Comparison of ENCODE assay signal across 8 mouse cellular contexts in genomic region chr2:62664839-62665238, GRCm38 (mm10). TPM values are rescaled to one million over a fixed set of nuclear protein-coding genes. Genes with fewer than 3 reads are reported as not detected.
DNase-seq lines count a peak whose midpoint lies in the region; ATAC-seq and TF ChIP-seq lines count a peak whose summit lies in the region.

No protein-coding gene starts in this region.

- no peak overlapping the region for H3K27ac ChIP-seq in gastrocnemius, adult 2 months
- H3K27ac ChIP-seq in midbrain, embryonic 10.5 days (replicated peaks) = no peak overlapping the region
- H3K27ac ChIP-seq in midbrain, embryonic 11.5 days (ENCODE audit: low read depth, low read length) = no peak overlapping the region
- no peak overlapping the region for H3K27ac ChIP-seq in liver, embryonic 12.5 days
- H3K27ac ChIP-seq in stomach, embryonic 16.5 days (ENCODE audit: low read length) = no peak overlapping the region

- H3K36me3 ChIP-seq in midbrain, embryonic 10.5 days = no peaks in the 10 kb centered on the region
- no peaks in the 10 kb centered on the region for H3K36me3 ChIP-seq in midbrain, embryonic 11.5 days (ENCODE audit: control insufficient read depth, insufficient read depth, low read length)
- H3K36me3 ChIP-seq in liver, embryonic 12.5 days = no peaks in the 10 kb centered on the region
- no peaks in the 10 kb centered on the region for H3K36me3 ChIP-seq in stomach, embryonic 16.5 days (ENCODE audit: control insufficient read depth, insufficient read depth, low read length)

- H3K4me2 ChIP-seq in midbrain, embryonic 11.5 days = no peak overlapping the region
- H3K4me2 ChIP-seq in liver, embryonic 12.5 days = peak overlapping the region; percentile 78
- peak overlapping the region; percentile 91 for H3K4me2 ChIP-seq in stomach, embryonic 16.5 days (ENCODE audit: low read depth, low read length)

- 66% methylated on average over 7 of the region's 7 CpGs for WGBS in midbrain, embryonic 10.5 days
- WGBS in midbrain, embryonic 11.5 days = 67% methylated on average over 7 of the region's 7 CpGs
- 58% methylated on average over 7 of the region's 7 CpGs for WGBS in liver, embryonic 12.5 days (ENCODE audit: insufficient replicate concordance)
- 63% methylated on average over 7 of the region's 7 CpGs for WGBS in stomach, embryonic 16.5 days

- intact Hi-C loops in gastrocnemius, adult 2 months (cut with DNase I) = no loop called here

- no peak for TF ChIP-seq CTCF in gastrocnemius, adult 2 months (IDR thresholded peaks at IDR 0.05)

- no peak overlapping the region for H3K9ac ChIP-seq in midbrain, embryonic 11.5 days (ENCODE audit: low read length)
- H3K9ac ChIP-seq in liver, embryonic 12.5 days = no peak overlapping the region
- no peak overlapping the region for H3K9ac ChIP-seq in stomach, embryonic 16.5 days (ENCODE audit: low read length)

- H3K9me3 ChIP-seq in midbrain, embryonic 10.5 days (replicated peaks) = no peaks in the 10 kb centered on the region
- H3K9me3 ChIP-seq in midbrain, embryonic 11.5 days (ENCODE audit: control insufficient read depth, low read length) = no peaks in the 10 kb centered on the region
- H3K9me3 ChIP-seq in liver, embryonic 12.5 days (replicated peaks) = no peaks in the 10 kb centered on the region
- H3K9me3 ChIP-seq in stomach, embryonic 16.5 days (replicated peaks; ENCODE audit: control insufficient read depth, low read length) = no peaks in the 10 kb centered on the region

- H3K4me1 ChIP-seq in midbrain, embryonic 10.5 days = 0 out of 2 replicates have a peak, but pooled peaks cover 3% of the 10 kb centered on the region
- no peaks in the 10 kb centered on the region for H3K4me1 ChIP-seq in midbrain, embryonic 11.5 days (ENCODE audit: control insufficient read depth, insufficient read depth, low read length)
- H3K4me1 ChIP-seq in liver, embryonic 12.5 days = peaks cover 4% of the 10 kb centered on the region; the same call in 1 of the 2 replicates
- no peaks in the 10 kb centered on the region for H3K4me1 ChIP-seq in stomach, embryonic 16.5 days (ENCODE audit: control insufficient read depth, insufficient read depth, low read length)

- H3K27me3 ChIP-seq in midbrain, embryonic 10.5 days (ENCODE audit: low read depth, poor library complexity, severe bottlenecking) = peaks cover 16% of the 10 kb centered on the region
- no peaks in the 10 kb centered on the region for H3K27me3 ChIP-seq in midbrain, embryonic 11.5 days (ENCODE audit: control insufficient read depth, insufficient read depth, low read length)
- H3K27me3 ChIP-seq in liver, embryonic 12.5 days (replicated peaks) = no peaks in the 10 kb centered on the region
- H3K27me3 ChIP-seq in stomach, embryonic 16.5 days (ENCODE audit: control insufficient read depth, insufficient read depth, low read length) = no peaks in the 10 kb centered on the region

- ATAC-seq in midbrain, embryonic 11.5 days (ENCODE audit: low FRiP score) = no peak
- no peak for ATAC-seq in liver, embryonic 12.5 days
- no peak for ATAC-seq in stomach, embryonic 16.5 days (ENCODE audit: insufficient read depth, low FRiP score)

- DNase-seq in gastrocnemius, adult 2 months = no peak
- DNase-seq in gastrocnemius, postnatal 25 days = no peak
- DNase-seq in midbrain, embryonic 10.5 days (ENCODE audit: low spot score) = no peak
- no peak for DNase-seq in midbrain, embryonic 11.5 days (ENCODE audit: low spot score, missing footprints)
- DNase-seq in urinary bladder, postnatal 36 days (ENCODE audit: low spot score in 2 of 2) = no peak
- DNase-seq in cerebellum, postnatal 14 days = no peak

- H3K4me3 ChIP-seq in gastrocnemius, adult 2 months = peak overlapping the region; percentile 87
- peak overlapping the region; percentile 73; the same call in 1 of the 2 replicates for H3K4me3 ChIP-seq in midbrain, embryonic 10.5 days
- H3K4me3 ChIP-seq in midbrain, embryonic 11.5 days (ENCODE audit: low read depth, low read length) = no peak overlapping the region
- peak overlapping the region; percentile 61; the same call in 1 of the 2 replicates for H3K4me3 ChIP-seq in liver, embryonic 12.5 days
- peak overlapping the region; percentile 73 for H3K4me3 ChIP-seq in stomach, embryonic 16.5 days (replicated peaks; ENCODE audit: low read length)

RNA-seq across cellular contexts. Expression of gene Gca, which starts 0.8 kb away (rescaled TPM):
- total RNA-seq in gastrocnemius, adult 2 months (2021) = 1 to 10 TPM; 2.6 to 4.4 TPM
- 1 to 10 TPM; 2.9 to 3.4 TPM for total RNA-seq in gastrocnemius, postnatal 25 days (2021)
- 1.5 and 2.0 TPM in 2 replicates for polyA plus RNA-seq in midbrain, embryonic 10.5 days (2016; fragmentation: Nextera tagmentation; extraction: Ambion mirVana)
- 1.8 and 2.2 TPM in 2 replicates for polyA plus RNA-seq in midbrain, embryonic 11.5 days (2014; fragmentation: Nextera tagmentation; extraction: Ambion mirVana)
- polyA plus RNA-seq in liver, embryonic 12.5 days (2016; fragmentation: Nextera tagmentation; extraction: Ambion mirVana) = 1.8 and 2.0 TPM in 2 replicates
- 6.4 and 6.8 TPM in 2 replicates for polyA plus RNA-seq in stomach, embryonic 16.5 days (2015; fragmentation: Nextera tagmentation; extraction: Ambion mirVana)

RNA-seq across cellular contexts. Expression of gene Ifih1, which starts 18.8 kb away (rescaled TPM):
- total RNA-seq in gastrocnemius, adult 2 months (2021) = 1 to 10 TPM; 2.0 to 3.2 TPM
- 1 to 10 TPM; 2.1 to 4.0 TPM for total RNA-seq in gastrocnemius, postnatal 25 days (2021)
- 0.43 and 0.93 TPM in 2 replicates for polyA plus RNA-seq in midbrain, embryonic 10.5 days (2016; fragmentation: Nextera tagmentation; extraction: Ambion mirVana)
- polyA plus RNA-seq in midbrain, embryonic 11.5 days (2014; fragmentation: Nextera tagmentation; extraction: Ambion mirVana) = 0.93 and 1.3 TPM in 2 replicates
- polyA plus RNA-seq in liver, embryonic 12.5 days (2016; fragmentation: Nextera tagmentation; extraction: Ambion mirVana) = 3.1 and 3.2 TPM in 2 replicates
- 4.3 and 4.8 TPM in 2 replicates for polyA plus RNA-seq in stomach, embryonic 16.5 days (2015; fragmentation: Nextera tagmentation; extraction: Ambion mirVana)
